Mouse (Mus musculus) kidney, adult 2 months (tissue): ENCODE measurements around the gene Samd13.

ENCODE experiments used
- CTCF ChIP-seq: fragments of 200-500 bp; conservative IDR thresholded peaks from 2 replicates; pipeline ENCODE4 v1.5.1; 2011; ENCODE audit warnings: low read depth, mild to moderate bottlenecking, control low read depth, low read length, moderate library complexity, mixed read lengths; ENCODE audit not compliant: insufficient read depth, insufficient read length
- POLR2A ChIP-seq: fragments of 200-500 bp; IDR thresholded peaks from one replicate; pipeline ENCODE4 v1.6.1; 2011; ENCODE audit warnings: low read depth, low read length, control low read depth

- TF ChIP-seq POLR2A (no peak), CTCF (no peak)
These were observed 1.0 kb upstream of the Samd13 start for GRCm38 (mm10) chr3:146686428-146686827.
